Mouse (Mus musculus): ENCODE measurements at regions not wholly inside any gene's neighbourhood (a gene's known extent, or its start where the extent isn't known, plus 50 kb on each side); places are given as distances from the start of the nearest gene placed in this dataset.

GRCm38 (mm10) chr3:148633291-148633690 is 357.1 kb downstream of the Adgrl2 start:
- H3K4me3 ChIP-seq (ENCODE audit: inconsistent target): no peak overlapping the region
- no peaks in the 10 kb centered on the region for H3K79me2 ChIP-seq (ENCODE audit: inconsistent target)
- H3K27ac ChIP-seq: no peak overlapping the region
- WGBS (ENCODE audit: missing documents): 98% methylated on average over 6 of the region's 6 CpGs
- no peaks in the 10 kb centered on the region for H3K36me3 ChIP-seq (ENCODE audit: inconsistent target)

DNA sequence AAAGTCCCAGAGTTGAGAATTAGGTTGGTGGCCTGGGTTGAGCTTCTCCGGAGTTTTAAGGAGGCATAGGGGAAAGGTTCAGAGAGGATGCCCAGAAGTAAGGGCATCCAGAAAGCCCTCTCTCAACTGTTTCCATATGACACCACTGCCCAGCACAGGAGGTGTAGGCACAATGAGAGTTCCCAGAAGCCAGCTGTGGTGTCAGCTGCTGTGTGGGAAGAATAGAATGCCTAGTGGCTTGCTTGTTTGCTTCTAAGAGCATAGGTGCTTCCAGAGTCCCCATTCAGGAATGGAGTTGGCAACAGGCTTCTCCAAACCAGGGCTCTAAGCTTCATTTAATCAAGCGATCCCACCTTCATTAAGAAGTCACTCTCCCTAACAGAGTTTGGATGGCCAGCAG is 357.9 kb downstream of the Adgrl2 start:
- no peak overlapping the region for H3K4me3 ChIP-seq (ENCODE audit: inconsistent target)
- no peak overlapping the region for H3K27ac ChIP-seq
- 97% methylated on average over 2 of the region's 2 CpGs for WGBS (ENCODE audit: missing documents)
- H3K36me3 ChIP-seq (ENCODE audit: inconsistent target): no peaks in the 10 kb centered on the region
- H3K79me2 ChIP-seq (ENCODE audit: inconsistent target): no peaks in the 10 kb centered on the region

- Histone ChIP-seq H3K4me3 (ENCODE audit: inconsistent target) (no peak overlapping the region), H3K27ac (no peak overlapping the region), H3K79me2 (ENCODE audit: inconsistent target) (no peaks in the 10 kb centered on the region), H3K36me3 (ENCODE audit: inconsistent target) (no peaks in the 10 kb centered on the region)
- 94% methylated on average over 18 of the region's 18 CpGs for WGBS (ENCODE audit: missing documents)
These were observed 358.8 kb downstream of the Adgrl2 start for GRCm38 (mm10) chr3:148631415-148632192.

DNA sequence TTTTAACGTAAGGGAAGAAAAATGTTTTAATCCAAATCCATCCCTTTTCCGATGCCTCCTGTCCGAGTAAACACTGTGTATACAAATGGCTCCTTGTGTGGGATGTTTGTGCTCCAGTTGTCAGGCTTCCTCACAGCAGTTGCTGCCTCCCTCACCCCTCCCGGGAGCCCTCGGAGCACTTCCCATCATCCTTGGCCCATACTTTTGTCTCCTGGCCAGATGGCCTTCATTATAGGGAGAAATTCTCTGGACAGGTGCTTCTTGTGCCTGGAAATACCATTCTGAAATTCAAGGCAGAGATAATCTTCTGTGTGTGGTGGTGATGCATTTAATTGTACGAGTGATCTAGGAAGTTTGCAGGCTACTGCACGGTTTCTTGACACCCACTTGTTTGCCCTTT is 359.5 kb downstream of the Adgrl2 start:
- 92% methylated on average over 7 of the region's 7 CpGs for WGBS (ENCODE audit: missing documents)
- Histone ChIP-seq H3K79me2 (ENCODE audit: inconsistent target) (no peaks in the 10 kb centered on the region), H3K36me3 (ENCODE audit: inconsistent target) (no peaks in the 10 kb centered on the region), H3K27ac (no peak overlapping the region), H3K4me3 (ENCODE audit: inconsistent target) (no peak overlapping the region)

- H3K4me3 ChIP-seq (ENCODE audit: inconsistent target): no peak overlapping the region
- no peaks in the 10 kb centered on the region for H3K79me2 ChIP-seq (ENCODE audit: inconsistent target)
- WGBS (ENCODE audit: missing documents): 95% methylated on average over 9 of the region's 9 CpGs
- no peak overlapping the region for H3K27ac ChIP-seq
- no peaks in the 10 kb centered on the region for H3K36me3 ChIP-seq (ENCODE audit: inconsistent target)
These were observed 375.2 kb downstream of the Adgrl2 start for GRCm38 (mm10) chr3:148614971-148615671.

- 93% methylated on average over 3 of the region's 3 CpGs for WGBS (ENCODE audit: missing documents)
These were observed 376.9 kb downstream of the Adgrl2 start for GRCm38 (mm10) chr3:148613443-148613842.

DNA sequence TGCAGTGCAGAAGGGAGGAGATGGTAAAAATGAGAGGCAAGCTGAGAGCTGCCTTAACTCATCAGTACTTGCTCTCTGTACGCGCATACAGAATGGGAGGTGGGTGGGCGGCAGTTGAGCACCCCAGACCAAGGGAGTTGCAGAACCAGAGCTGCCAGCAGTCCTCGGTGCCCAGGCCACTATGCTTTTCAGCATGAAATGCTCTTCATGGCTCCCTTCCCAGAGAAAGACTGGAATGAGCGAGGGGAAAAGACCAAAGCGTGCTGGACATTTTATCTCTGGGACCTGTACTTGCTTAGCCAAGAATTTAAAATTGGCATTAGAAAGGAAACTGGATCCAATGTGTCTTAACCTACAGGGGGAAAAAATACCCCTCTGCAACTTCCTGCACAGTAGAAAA is 387.1 kb downstream of the Adgrl2 start:
- H3K79me2 ChIP-seq (ENCODE audit: inconsistent target): no peaks in the 10 kb centered on the region
- H3K27ac ChIP-seq: no peak overlapping the region
- no peaks in the 10 kb centered on the region for H3K36me3 ChIP-seq (ENCODE audit: inconsistent target)
- no peak overlapping the region for H3K4me3 ChIP-seq (ENCODE audit: inconsistent target)
- WGBS (ENCODE audit: missing documents): 83% methylated on average over 6 of the region's 6 CpGs

More at GRCm38 (mm10) chr3:148613443-148613842, 376.9 kb downstream of the Adgrl2 start:
- Histone ChIP-seq H3K36me3 (ENCODE audit: inconsistent target) (no peaks in the 10 kb centered on the region), H3K4me3 (ENCODE audit: inconsistent target) (no peak overlapping the region), H3K79me2 (ENCODE audit: inconsistent target) (no peaks in the 10 kb centered on the region), H3K27ac (no peak overlapping the region)

GRCm38 (mm10) chr3:148602730-148603255 is 387.6 kb downstream of the Adgrl2 start:
- Histone ChIP-seq H3K36me3 (ENCODE audit: inconsistent target) (no peaks in the 10 kb centered on the region), H3K4me3 (ENCODE audit: inconsistent target) (no peak overlapping the region), H3K79me2 (ENCODE audit: inconsistent target) (no peaks in the 10 kb centered on the region), H3K27ac (no peak overlapping the region)
- 84% methylated on average over 5 of the region's 5 CpGs for WGBS (ENCODE audit: missing documents)

- 90% methylated on average over 4 of the region's 4 CpGs for WGBS (ENCODE audit: missing documents)
These were observed 394.8 kb downstream of the Adgrl2 start for GRCm38 (mm10) chr3:148595561-148595960.

DNA sequence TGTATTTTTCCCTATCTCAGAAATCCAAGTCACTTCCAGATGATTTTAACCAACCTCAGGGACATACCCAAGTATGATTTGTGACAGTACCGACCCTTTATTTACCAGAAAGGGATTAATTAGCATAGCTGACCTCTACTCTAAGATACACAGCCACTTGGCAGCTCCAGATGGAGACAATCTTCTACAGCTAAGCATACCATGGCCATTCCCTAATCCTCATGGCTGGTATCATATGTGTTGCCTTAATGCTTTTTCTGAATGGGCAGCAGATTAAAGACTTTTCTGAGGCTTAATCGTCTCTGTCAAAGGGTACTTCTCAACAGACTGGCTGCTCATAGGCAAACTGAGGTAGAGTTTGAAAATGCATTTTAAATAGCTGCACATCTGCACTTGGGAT is 400.8 kb downstream of the Adgrl2 start:
- H3K27ac ChIP-seq: no peak overlapping the region
- H3K79me2 ChIP-seq (ENCODE audit: inconsistent target): no peaks in the 10 kb centered on the region
- no peak overlapping the region for H3K4me3 ChIP-seq (ENCODE audit: inconsistent target)
- WGBS (ENCODE audit: missing documents): 90% methylated on average over 2 of the region's 2 CpGs
- no peaks in the 10 kb centered on the region for H3K36me3 ChIP-seq (ENCODE audit: inconsistent target)

More at GRCm38 (mm10) chr3:148595561-148595960, 394.8 kb downstream of the Adgrl2 start:
- no peak overlapping the region for H3K4me3 ChIP-seq (ENCODE audit: inconsistent target)
- H3K79me2 ChIP-seq (ENCODE audit: inconsistent target): no peaks in the 10 kb centered on the region
- H3K27ac ChIP-seq: no peak overlapping the region
- no peaks in the 10 kb centered on the region for H3K36me3 ChIP-seq (ENCODE audit: inconsistent target)

DNA sequence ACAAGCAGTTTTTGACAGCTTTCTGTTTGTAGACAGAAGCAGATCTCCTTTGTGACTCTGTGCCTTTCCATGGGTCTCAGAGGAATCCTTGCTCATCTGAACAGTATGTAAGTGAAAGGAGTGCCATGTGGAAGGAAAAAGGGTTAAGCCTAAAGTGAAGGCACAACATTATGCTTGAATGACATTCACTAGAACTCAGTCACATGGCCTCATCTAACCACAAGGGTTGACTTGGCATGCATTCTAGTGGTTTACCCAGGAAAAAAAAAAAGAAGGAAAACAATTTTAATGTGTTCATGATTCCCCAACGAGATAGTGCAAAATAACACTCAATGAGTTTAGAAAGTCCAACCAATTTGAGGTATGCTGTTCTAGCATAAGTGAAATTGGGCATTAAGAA is 414.6 kb downstream of the Adgrl2 start:
- WGBS (ENCODE audit: missing documents): 0% methylated on average over 1 of the region's 1 CpGs
- H3K36me3 ChIP-seq (ENCODE audit: inconsistent target): no peaks in the 10 kb centered on the region
- no peak overlapping the region for H3K4me3 ChIP-seq (ENCODE audit: inconsistent target)
- H3K27ac ChIP-seq: no peak overlapping the region
- H3K79me2 ChIP-seq (ENCODE audit: inconsistent target): no peaks in the 10 kb centered on the region

GRCm38 (mm10) chr3:148572493-148572892 is 417.9 kb downstream of the Adgrl2 start:
- 67% methylated on average over 4 of the region's 4 CpGs for WGBS (ENCODE audit: missing documents)
- no peak overlapping the region for H3K27ac ChIP-seq
- H3K36me3 ChIP-seq (ENCODE audit: inconsistent target): no peaks in the 10 kb centered on the region
- H3K4me3 ChIP-seq (ENCODE audit: inconsistent target): no peak overlapping the region
- H3K79me2 ChIP-seq (ENCODE audit: inconsistent target): no peaks in the 10 kb centered on the region

GRCm38 (mm10) chr3:148564716-148565115 is 425.6 kb downstream of the Adgrl2 start:
- 90% methylated on average over 4 of the region's 4 CpGs for WGBS (ENCODE audit: missing documents)

DNA sequence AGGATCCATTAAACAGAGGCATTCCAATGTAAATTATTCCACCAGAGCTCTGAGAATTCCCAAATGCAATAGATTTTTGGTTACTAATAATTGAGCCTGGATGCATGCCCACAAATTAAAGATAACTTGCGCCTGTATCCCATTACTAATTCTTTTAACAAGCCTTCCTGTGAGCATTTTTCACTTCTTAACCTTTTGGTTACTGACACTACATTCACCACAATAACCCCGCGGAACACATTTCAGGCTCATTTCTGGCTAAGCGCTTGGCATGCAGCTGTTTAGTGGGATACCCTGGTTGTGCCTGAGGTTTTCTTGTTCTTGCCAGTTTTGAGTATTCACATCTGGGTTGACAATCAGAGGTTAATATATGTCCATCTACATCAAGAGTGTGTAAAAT is 429.1 kb downstream of the Adgrl2 start:
- no peak overlapping the region for H3K4me3 ChIP-seq (ENCODE audit: inconsistent target)
- H3K79me2 ChIP-seq (ENCODE audit: inconsistent target): no peaks in the 10 kb centered on the region
- no peaks in the 10 kb centered on the region for H3K36me3 ChIP-seq (ENCODE audit: inconsistent target)
- WGBS (ENCODE audit: missing documents): 94% methylated on average over 4 of the region's 4 CpGs
- no peak overlapping the region for H3K27ac ChIP-seq

More at GRCm38 (mm10) chr3:148564716-148565115, 425.6 kb downstream of the Adgrl2 start:
- Histone ChIP-seq H3K36me3 (ENCODE audit: inconsistent target) (no peaks in the 10 kb centered on the region), H3K27ac (no peak overlapping the region), H3K79me2 (ENCODE audit: inconsistent target) (no peaks in the 10 kb centered on the region), H3K4me3 (ENCODE audit: inconsistent target) (no peak overlapping the region)

All from macrophage (primary cell).